Mouse (Mus musculus) liver, adult 2 months (tissue): ENCODE data around the gene Clic3. TPM values are rescaled to one million over a fixed set of nuclear protein-coding genes. Genes with fewer than 3 reads are reported as not detected.

Source experiments
- DNase-seq: peaks from one replicate; pipeline ENCODE4 v3.0.0-alpha.2; 2011; ENCODE audit warnings: low read depth, low spot score; ENCODE audit errors: extremely low read depth
- H3K27ac ChIP-seq: fragments of 200-500 bp; replicated peaks from 2 replicates; pipeline ENCODE4 v1.5.1; 2012; ENCODE audit warnings: low read depth, mild to moderate bottlenecking, control low read depth, inconsistent platforms, low read length; ENCODE audit not compliant: insufficient read depth
- H3K27me3 ChIP-seq: fragments of 200-500 bp; 2 replicates; pipeline ENCODE4 v1.6.1; 2012; ENCODE audit warnings: mild to moderate bottlenecking, moderate library complexity, low read length, inconsistent platforms; ENCODE audit not compliant: control insufficient read depth, insufficient read depth
- H3K36me3 ChIP-seq: fragments of 200-500 bp; 2 replicates; pipeline ENCODE4 v1.6.1; 2012; ENCODE audit warnings: low read length, inconsistent platforms; ENCODE audit not compliant: control insufficient read depth, insufficient read depth
- H3K4me1 ChIP-seq: fragments of 200-500 bp; 2 replicates; pipeline ENCODE4 v1.6.1; 2011; ENCODE audit warnings: low read length; ENCODE audit not compliant: control insufficient read depth, insufficient read depth
- H3K4me3 ChIP-seq: fragments of 200-500 bp; 2 replicates; pipeline ENCODE4 v1.5.1; 2011; ENCODE audit warnings: low read depth, mild to moderate bottlenecking, control low read depth, low read length, moderate library complexity; ENCODE audit not compliant: insufficient read depth
- H3K79me2 ChIP-seq: fragments of 200-500 bp; 2 replicates; pipeline ENCODE4 v1.6.1; 2012; ENCODE audit warnings: inconsistent platforms, mild to moderate bottlenecking, low read length, moderate library complexity; ENCODE audit not compliant: control insufficient read depth, insufficient read depth
- H3K9ac ChIP-seq: fragments of 200-500 bp; 2 replicates; pipeline ENCODE4 v1.6.1; 2012; ENCODE audit warnings: low read depth, mild to moderate bottlenecking, control low read depth, inconsistent platforms, low read length
- CTCF ChIP-seq: fragments of 200-500 bp; IDR thresholded peaks from 2 replicates; pipeline ENCODE4 v1.5.1; 2011; ENCODE audit warnings: low read depth, low read length, control low read depth
- POLR2A ChIP-seq: fragments of 200-500 bp; IDR thresholded peaks from 2 replicates; pipeline ENCODE4 v1.6.1; 2011; ENCODE audit warnings: low read length, control low read depth; ENCODE audit not compliant: insufficient read depth; ENCODE audit errors: extremely low read depth
- WGBS: fragments of 180-500 bp; shearing (Covaris S2); methylation state at CpG from one replicate; pipeline ENCODE4 v1.1.7; 2018; 5-methylcytosine and 5-hydroxymethylcytosine counted together
- polyA plus RNA-seq: library from polyadenylated mRNA; depleted of rRNA; stranded (reverse); fragments of >200 nt; gene quantifications from 2 replicates; pipeline ENCODE4 v1.2.3, GENCODE M21; 2012
- total RNA-seq: library from RNA; depleted of rRNA; stranded (reverse); fragments of >200 nt; gene quantifications from 2 replicates; pipeline ENCODE4 v1.2.3, GENCODE M21; 2014

Gene Clic3
- total and polyA plus RNA-seq, 2 experiments = 0.18 to 9.2 TPM

- H3K9ac ChIP-seq = no peak overlapping the region
- TF ChIP-seq CTCF (no peak), POLR2A (no peak)
- no peak overlapping the region for H3K4me3 ChIP-seq
- 78% methylated on average over 1 of the region's 1 CpGs for WGBS
- H3K27ac ChIP-seq = no peak overlapping the region
- no peaks in the 10 kb centered on the region for H3K79me2 ChIP-seq
- H3K27me3 ChIP-seq = no peaks in the 10 kb centered on the region
- DNase-seq = no peak
- H3K36me3 ChIP-seq = no peaks in the 10 kb centered on the region
- H3K4me1 ChIP-seq = no peaks in the 10 kb centered on the region
These were observed 33.0 kb upstream of the Clic3 start for GRCm38 (mm10) chr2:25423626-25424025.

GRCm38 (mm10) chr2:25425481-25425880 is 31.2 kb upstream of the Clic3 start:
- H3K4me3 ChIP-seq = no peak overlapping the region
- no peak overlapping the region for H3K9ac ChIP-seq
- peaks cover 3% of the 10 kb centered on the region; the same call in 1 of the 2 replicates for H3K79me2 ChIP-seq
- WGBS = 66% methylated on average over 27 of the region's 27 CpGs
- no peak overlapping the region for H3K27ac ChIP-seq
- TF ChIP-seq POLR2A (no peak), CTCF (no peak)
- no peaks in the 10 kb centered on the region for H3K27me3 ChIP-seq
- DNase-seq = no peak
- peaks cover 3% of the 10 kb centered on the region; the same call in 1 of the 2 replicates for H3K4me1 ChIP-seq
- no peaks in the 10 kb centered on the region for H3K36me3 ChIP-seq

GRCm38 (mm10) chr2:25426721-25427191 is 29.9 kb upstream of the Clic3 start:
- H3K4me1 ChIP-seq = peaks cover 3% of the 10 kb centered on the region; the same call in 1 of the 2 replicates
- H3K79me2 ChIP-seq = peaks cover 6% of the 10 kb centered on the region; the same call in 1 of the 2 replicates
- H3K27ac ChIP-seq = no peak overlapping the region
- TF ChIP-seq CTCF (peak; percentile 89), POLR2A (no peak)
- no peak overlapping the region for H3K4me3 ChIP-seq
- H3K27me3 ChIP-seq = no peaks in the 10 kb centered on the region
- no peaks in the 10 kb centered on the region for H3K36me3 ChIP-seq
- DNase-seq = peak; percentile 44
- 33% methylated on average over 5 of the region's 5 CpGs for WGBS
- no peak overlapping the region for H3K9ac ChIP-seq

DNA sequence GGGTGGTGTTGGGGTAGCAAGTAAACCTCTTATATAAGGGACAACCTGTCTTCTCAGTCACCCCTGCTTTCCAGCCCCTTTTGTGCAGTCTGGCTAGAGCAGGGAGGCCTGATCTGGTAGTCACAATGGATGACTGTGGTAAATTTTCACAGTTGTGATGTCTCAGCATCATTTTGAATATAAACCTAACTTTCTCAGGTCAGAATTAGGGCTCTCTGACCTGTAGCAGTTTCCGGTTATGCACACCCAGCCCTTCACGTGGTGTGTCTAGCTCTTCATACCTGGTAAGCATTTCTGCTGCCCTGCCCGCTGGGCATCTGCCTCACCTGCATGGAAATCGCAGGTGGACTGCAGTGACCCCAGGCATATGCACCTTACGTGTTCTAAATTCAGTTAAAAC is 29.4 kb upstream of the Clic3 start:
- no peak for DNase-seq
- no peak overlapping the region for H3K4me3 ChIP-seq
- peaks cover 6% of the 10 kb centered on the region; the same call in 1 of the 2 replicates for H3K79me2 ChIP-seq
- 90% methylated on average over 5 of the region's 5 CpGs for WGBS
- H3K36me3 ChIP-seq = no peaks in the 10 kb centered on the region
- TF ChIP-seq POLR2A (no peak), CTCF (no peak)
- H3K4me1 ChIP-seq = peaks cover 3% of the 10 kb centered on the region; the same call in 1 of the 2 replicates
- H3K27me3 ChIP-seq = no peaks in the 10 kb centered on the region
- H3K9ac ChIP-seq = no peak overlapping the region
- H3K27ac ChIP-seq = no peak overlapping the region

GRCm38 (mm10) chr2:25428442-25429236 is 28.0 kb upstream of the Clic3 start, which contains the start of gene Abca2:
TSS of gene Abca2 (plus strand) at chr2:25428703.
- Histone ChIP-seq H3K27me3 (no peaks in the 10 kb centered on the region), H3K9ac (peak within 1 kb of the TSS; percentile 88), H3K79me2 (peaks cover 6% of the 10 kb centered on the region; the same call in 1 of the 2 replicates), H3K4me3 (peak within 1 kb of the TSS; percentile 74), H3K36me3 (no peaks in the 10 kb centered on the region), H3K4me1 (peaks cover 3% of the 10 kb centered on the region; the same call in 1 of the 2 replicates), H3K27ac (no peak within 1 kb of the TSS)
- TF ChIP-seq CTCF = peak; percentile 83
- no peak for TF ChIP-seq POLR2A
- peak; percentile 62 for DNase-seq
- WGBS = under 1% methylated on average over 89 of the region's 89 CpGs
